Mouse (Mus musculus) olfactory bulb, adult 2 months (tissue): ENCODE data around the gene Acp7.

Experiments used
- CTCF ChIP-seq: fragments of 200-500 bp; IDR thresholded peaks from 2 replicates; pipeline ENCODE4 v1.5.1; 2012; ENCODE audit warnings: low read depth, mild to moderate bottlenecking, low read length, moderate library complexity; ENCODE audit not compliant: insufficient read depth
- POLR2A ChIP-seq: fragments of 200-500 bp; IDR thresholded peaks from 2 replicates; pipeline ENCODE4 v1.6.1; 2012; ENCODE audit warnings: mild to moderate bottlenecking, low read depth, low read length, moderate library complexity; ENCODE audit not compliant: insufficient read depth

DNA sequence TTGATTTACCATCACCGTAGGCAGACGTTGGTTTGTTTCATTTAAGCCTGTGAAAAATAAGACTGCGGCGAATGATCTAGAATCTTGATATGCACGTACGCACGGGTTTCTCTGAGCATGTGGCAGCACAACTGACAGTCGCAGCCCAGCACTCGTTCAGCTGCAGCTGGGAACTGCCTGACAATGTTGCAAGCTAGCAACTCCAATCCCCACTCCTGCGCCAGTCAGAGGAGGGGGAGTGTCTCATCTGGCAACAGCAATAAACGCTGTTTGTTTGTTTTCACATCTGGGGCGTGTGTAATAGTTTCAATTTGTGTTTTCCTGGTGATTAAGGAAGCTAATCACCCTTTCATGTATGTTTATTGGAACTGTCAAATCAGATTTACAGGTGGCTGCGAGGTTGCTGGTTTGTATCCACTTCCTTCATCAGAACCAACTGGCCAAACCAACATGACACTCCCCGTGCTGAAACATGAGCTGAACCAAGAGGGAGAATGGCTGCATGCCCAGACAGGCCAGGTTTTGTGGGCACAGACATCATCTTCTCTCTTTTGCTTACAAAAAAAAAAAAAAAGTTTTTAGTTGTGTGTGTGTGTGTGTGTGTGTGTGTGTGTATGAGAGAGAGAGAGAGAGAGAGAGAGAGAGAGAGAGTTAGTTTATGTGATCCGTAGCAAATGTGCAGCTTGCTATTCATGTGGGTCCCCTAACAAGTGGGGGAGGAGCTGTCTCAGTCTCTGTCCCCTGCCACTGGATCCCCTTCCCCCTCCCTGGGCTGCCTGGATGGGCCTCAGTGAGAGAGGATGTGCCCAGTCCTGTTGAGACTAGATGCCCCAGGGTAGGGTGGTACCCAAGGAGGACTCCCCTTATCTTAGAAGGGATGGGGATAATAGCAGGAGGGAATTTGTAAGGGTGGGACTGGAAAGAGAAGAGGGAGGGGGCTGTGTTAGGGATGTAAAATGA is 34.8 kb upstream of the Acp7 start:
- TF ChIP-seq POLR2A (no peak), CTCF (no peak)
